Mouse (Mus musculus) testis, adult 2 months (tissue): ENCODE data around the gene Gm17545.

Experiments
- CTCF ChIP-seq: fragments of 200-500 bp; IDR thresholded peaks from 2 replicates; pipeline ENCODE4 v1.5.1; 2012; ENCODE audit warnings: low read depth, mild to moderate bottlenecking, inconsistent platforms, low read length, moderate library complexity; ENCODE audit not compliant: control insufficient read depth, insufficient read depth, insufficient replicate concordance
- POLR2A ChIP-seq: fragments of 200-500 bp; IDR thresholded peaks from 2 replicates; pipeline ENCODE4 v1.6.1; 2012; ENCODE audit warnings: low read depth, mild to moderate bottlenecking, inconsistent platforms, low read length, moderate library complexity; ENCODE audit not compliant: control insufficient read depth

- TF ChIP-seq CTCF = no peak
- no peak for TF ChIP-seq POLR2A
These were observed 32.1 kb downstream of the Gm17545 start for GRCm38 (mm10) chr9:22486211-22486610.
